Mouse (Mus musculus): ENCODE data around the gene Sema4d. TPM values are rescaled to one million over a fixed set of nuclear protein-coding genes. Genes with fewer than 3 reads are reported as not detected.
A peak's percentile ranks its signal among the peaks of the same experiment; 100 is the strongest.

Sema4d gene
- total and polyA plus RNA-seq, 3 experiments: 12.8 to 67.1 (median 16.7) TPM

- no peak for TF ChIP-seq USF2 (conservative IDR thresholded peaks at IDR 0.05; ENCODE audit: low read depth, low read length)
- TF ChIP-seq ZNF384 (IDR thresholded peaks at IDR 0.05; ENCODE audit: low read depth, low read length): peak; percentile 98
- TF ChIP-seq PAX5 (IDR thresholded peaks at IDR 0.05; ENCODE audit: low read length): no peak
- no peak for TF ChIP-seq ZKSCAN1 (IDR thresholded peaks at IDR 0.05; ENCODE audit: borderline replicate concordance, low read depth, low read length)
- no peak for TF ChIP-seq MAX (IDR thresholded peaks at IDR 0.05; ENCODE audit: low read length)
- no peak for TF ChIP-seq CHD1 (IDR thresholded peaks at IDR 0.05; ENCODE audit: low read depth, low read length)
- peak in 1 of 2 experiments; percentile 34; a peak in 2 of 4 replicates for TF ChIP-seq CTCF (conservative IDR thresholded peaks at IDR 0.05 in 1 of 2, IDR thresholded peaks at IDR 0.05 in 1 of 2; ENCODE audit: low read depth in 2 of 2, low read length in 2 of 2)
Measured at GRCm38 (mm10) chr13:51734556-51734955, 59.0 kb downstream of the Sema4d start (continued).

DNA sequence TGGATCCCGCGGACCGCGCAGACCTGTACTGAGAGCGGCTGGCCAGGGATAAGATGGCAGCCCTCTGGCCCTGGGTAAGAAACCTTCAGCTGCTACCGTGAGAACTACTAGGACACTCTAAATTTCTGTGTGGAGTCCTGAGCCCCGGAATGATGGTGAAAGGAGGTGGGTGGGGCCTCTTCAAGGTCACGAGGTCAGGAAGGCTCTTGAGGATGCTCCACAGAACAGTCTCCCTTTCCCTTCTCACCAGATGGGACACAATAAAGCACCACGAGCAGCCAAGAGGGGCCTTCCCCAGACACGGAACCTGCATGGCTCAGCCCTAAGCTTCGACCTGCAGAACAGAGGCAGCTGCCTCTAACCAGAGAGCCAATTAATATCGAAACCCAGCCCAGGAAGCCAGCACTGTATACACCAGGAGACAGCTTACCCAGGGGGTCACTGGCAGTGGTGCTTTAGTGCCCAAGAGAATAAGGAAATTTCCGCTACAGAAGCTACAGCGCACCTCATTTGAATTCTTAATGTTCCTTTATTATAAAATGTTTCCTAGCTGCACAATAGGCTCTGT lies 61.4 kb downstream of the Sema4d start:
- no peaks in the 10 kb centered on the region for H3K9me3 ChIP-seq (replicated peaks; ENCODE audit: low read length)
- peaks cover 6 to 36% of the 10 kb centered on the region in 2 experiments for H3K36me3 ChIP-seq (replicated peaks in 1 of 2; ENCODE audit: control insufficient read depth in 1 of 2, insufficient read depth in 1 of 2, low read length in 1 of 2)
- dilution Hi-C loops (cut with MboI; ENCODE audit: extremely low pct_ligation_motif_present, extremely low pct_unique_long_range_greater_than_20kb, low sequenced_read_pairs) (no loop called here), in situ Hi-C loops (cut with MboI; ENCODE audit: low pct_ligation_motif_present, low pct_unique_long_range_greater_than_20kb, low sequenced_read_pairs) (no loop called here)
- peak overlapping the region; percentile 20 to 50 (median 36) for H3K4me3 ChIP-seq (replicated peaks in 1 of 3; ENCODE audit: low read depth in 2 of 3, low read length in 2 of 3, poor library complexity in 1 of 3)
- H3K9ac ChIP-seq (ENCODE audit: insufficient read depth, low read depth): peak overlapping the region; percentile 30; the same call in 1 of the 2 replicates
- H3K79me2 ChIP-seq (replicated peaks; ENCODE audit: control insufficient read depth, extremely low read depth, insufficient read depth, poor library complexity, severe bottlenecking): peaks cover 11% of the 10 kb centered on the region
- peak overlapping the region; percentile 95 for H3K27ac ChIP-seq (ENCODE audit: insufficient read depth, low read depth)
- peak; percentile 93 for DNase-seq (ENCODE audit: extremely low read depth)
- no peak for TF ChIP-seq MAZ (IDR thresholded peaks at IDR 0.05; ENCODE audit: low read depth, low read length)
- peak; percentile 95 for TF ChIP-seq TCF12 (IDR thresholded peaks at IDR 0.05; ENCODE audit: low read depth, low read length)
- TF ChIP-seq BHLHE40 (IDR thresholded peaks at IDR 0.05; ENCODE audit: low read depth, low read length): peak; percentile 88
- TF ChIP-seq MEF2A (IDR thresholded peaks at IDR 0.05; ENCODE audit: borderline replicate concordance, low read depth, low read length): peak; percentile 76; the same call in 1 of the 2 replicates
- TF ChIP-seq RCOR1 (conservative IDR thresholded peaks at IDR 0.05; ENCODE audit: low read depth, low read length): peak; percentile 93
- TF ChIP-seq USF2 (conservative IDR thresholded peaks at IDR 0.05; ENCODE audit: low read depth, low read length): peak; percentile 5; the same call in 1 of the 2 replicates
- peak; percentile 70; the same call in 1 of the 2 replicates for TF ChIP-seq ELF1 (IDR thresholded peaks at IDR 0.05; ENCODE audit: low read depth, low read length)
- peak; percentile 68; the same call in 1 of the 2 replicates for TF ChIP-seq MYC (IDR thresholded peaks at IDR 0.05; ENCODE audit: low read depth, low read length)
- no peak for TF ChIP-seq CHD1 (IDR thresholded peaks at IDR 0.05; ENCODE audit: low read depth, low read length)
- no peak; the same call in 1 of the 2 replicates for TF ChIP-seq NRF1 (IDR thresholded peaks at IDR 0.05; ENCODE audit: low read depth, low read length)
- TF ChIP-seq ZNF384 (IDR thresholded peaks at IDR 0.05; ENCODE audit: low read depth, low read length): no peak; the same call in 1 of the 2 replicates
- TF ChIP-seq MAX (IDR thresholded peaks at IDR 0.05; ENCODE audit: low read length): 0 out of 2 replicates have a peak, but pooled peaks have one; percentile 34
- TF ChIP-seq JUND (conservative IDR thresholded peaks at IDR 0.05; ENCODE audit: low read depth, low read length): peak; percentile 72
- TF ChIP-seq IRF4 (IDR thresholded peaks at IDR 0.05; ENCODE audit: low read depth, low read length): peak; percentile 98
- TF ChIP-seq ETS1 (conservative IDR thresholded peaks at IDR 0.05; ENCODE audit: low read depth, low read length): peak; percentile 92
- TF ChIP-seq EP300 (IDR thresholded peaks at IDR 0.05; ENCODE audit: low read length): peak; percentile 96
- TF ChIP-seq UBTF (IDR thresholded peaks at IDR 0.05; ENCODE audit: low read depth, low read length): no peak
- TF ChIP-seq RAD21 (IDR thresholded peaks at IDR 0.05; ENCODE audit: low read depth, low read length): peak; percentile 7
- TF ChIP-seq JUN (IDR thresholded peaks at IDR 0.05; ENCODE audit: insufficient read depth, low read depth, low read length): peak; percentile 70
- TF ChIP-seq MXI1 (IDR thresholded peaks at IDR 0.05; ENCODE audit: low read depth, low read length): no peak
- peak; percentile 49; the same call in 1 of the 2 replicates for TF ChIP-seq USF1 (IDR thresholded peaks at IDR 0.05; ENCODE audit: low read depth, low read length)
- peak; percentile 72 for TF ChIP-seq CHD2 (IDR thresholded peaks at IDR 0.05; ENCODE audit: low read length)
- TF ChIP-seq POLR2A (IDR thresholded peaks at IDR 0.05; ENCODE audit: low read depth, low read length): peak; percentile 22; the same call in 1 of the 2 replicates
- peaks cover 57 to 88% of the 10 kb centered on the region in 2 experiments for H3K4me1 ChIP-seq (ENCODE audit: control insufficient read depth in 1 of 2, insufficient read depth in 2 of 2)
- peak overlapping the region; percentile 53 for H3K4me2 ChIP-seq (ENCODE audit: insufficient read depth, low read depth, poor library complexity, severe bottlenecking)
- no peaks in the 10 kb centered on the region for H3K27me3 ChIP-seq (replicated peaks)

Data from CH12.LX (cell line).